Mouse (Mus musculus): ENCODE data around the gene Wrap53. TPM values are rescaled to one million over a fixed set of nuclear protein-coding genes. Genes with fewer than 3 reads are reported as not detected.

Wrap53 gene
- polyA plus RNA-seq, 1 experiment from 2014 or later: 13.3 TPM

DNA sequence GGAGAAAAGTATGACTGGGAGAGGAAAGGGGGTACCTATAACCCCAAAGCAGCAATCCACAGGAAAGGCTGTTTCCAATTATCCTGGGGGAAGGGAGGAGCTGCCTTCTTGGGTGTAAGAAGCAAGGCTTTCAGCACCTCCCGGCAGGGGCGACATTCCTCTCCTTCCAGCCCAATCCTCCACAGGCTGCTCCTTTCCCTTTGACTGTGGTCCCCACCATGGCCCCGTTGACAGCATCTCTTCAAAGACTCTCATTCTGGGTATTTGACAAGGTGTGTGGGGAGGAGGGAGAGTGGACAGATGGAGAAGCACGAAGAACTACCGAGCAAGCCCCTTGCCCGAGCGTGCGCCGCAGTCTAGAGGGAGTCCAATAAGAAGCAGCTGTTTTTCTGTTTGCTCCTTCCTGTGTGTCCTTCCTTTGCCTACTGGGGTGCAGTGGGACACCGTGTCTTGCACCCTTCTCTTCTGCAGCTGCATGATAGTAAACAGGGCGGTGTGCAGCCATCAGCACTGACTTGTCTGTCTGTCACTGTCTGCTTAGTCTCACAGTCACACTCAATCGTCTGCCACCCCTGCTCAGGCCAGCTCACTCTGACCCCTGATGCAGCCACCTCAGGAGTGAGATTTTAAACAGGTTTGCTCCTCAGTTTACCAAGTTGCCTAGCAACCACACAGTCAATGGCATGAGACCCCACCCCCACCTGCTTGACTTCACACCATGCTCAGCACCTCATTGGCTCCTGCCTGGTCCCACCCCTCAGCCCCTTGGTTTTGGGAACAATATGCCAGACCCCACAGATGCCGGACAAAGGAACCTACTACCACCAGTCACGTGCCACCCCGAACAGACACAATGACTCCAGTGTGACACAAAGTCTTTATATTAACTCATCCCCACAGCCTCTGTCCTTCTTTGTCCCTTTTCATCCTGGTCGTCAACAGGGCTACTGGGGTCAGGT lies 18.9 kb downstream of the Wrap53 start:
- ATAC-seq (replicated peaks; ENCODE audit: insufficient number of reproducible peaks, insufficient read depth, low FRiP score, low read depth): 0 out of 2 replicates have a peak, but pooled peaks have one; percentile 5
- Histone ChIP-seq H3K4me1 (replicated peaks) (peaks cover 40% of the 10 kb centered on the region), H3K9ac (no peak overlapping the region), H3K36me3 (peaks cover 9% of the 10 kb centered on the region; the same call in 1 of the 2 replicates), H3K9me3 (replicated peaks) (no peaks in the 10 kb centered on the region), H3K4me3 (peak overlapping the region; percentile 73), H3K4me2 (peak overlapping the region; percentile 97), H3K27me3 (peaks cover 6% of the 10 kb centered on the region; the same call in 1 of the 2 replicates), H3K27ac (peak overlapping the region; percentile 97)
- 32% methylated on average over 16 of the region's 16 CpGs for WGBS

GRCm38 (mm10) chr11:69559851-69560765 lies 19.9 kb downstream of the Wrap53 start, which contains the start of gene Efnb3:
TSS of gene Efnb3 (minus strand) at chr11:69560205.
- Histone ChIP-seq H3K4me1 (replicated peaks) (peaks cover 40% of the 10 kb centered on the region), H3K9me3 (replicated peaks) (no peaks in the 10 kb centered on the region), H3K36me3 (peaks cover 13% of the 10 kb centered on the region; the same call in 1 of the 2 replicates), H3K27me3 (peaks cover 8% of the 10 kb centered on the region; the same call in 1 of the 2 replicates), H3K4me3 (peak within 1 kb of the TSS; percentile 73), H3K27ac (peak within 1 kb of the TSS; percentile 97), H3K4me2 (peak within 1 kb of the TSS; percentile 97), H3K9ac (peak within 1 kb of the TSS; percentile 88)
- WGBS: 2% methylated on average over 51 of the region's 59 CpGs
- ATAC-seq (replicated peaks; ENCODE audit: insufficient number of reproducible peaks, insufficient read depth, low FRiP score, low read depth): peak; percentile 44

GRCm38 (mm10) chr11:69559183-69559582 lies 20.9 kb downstream of the Wrap53 start:
- ATAC-seq (replicated peaks; ENCODE audit: insufficient number of reproducible peaks, insufficient read depth, low FRiP score, low read depth): peak; percentile 76
- Histone ChIP-seq H3K4me2 (peak overlapping the region; percentile 97), H3K9me3 (replicated peaks) (no peaks in the 10 kb centered on the region), H3K27ac (peak overlapping the region; percentile 97), H3K27me3 (peaks cover 8% of the 10 kb centered on the region; the same call in 1 of the 2 replicates), H3K9ac (peak overlapping the region; percentile 88), H3K4me1 (replicated peaks) (peaks cover 40% of the 10 kb centered on the region), H3K4me3 (peak overlapping the region; percentile 73), H3K36me3 (peaks cover 13% of the 10 kb centered on the region; the same call in 1 of the 2 replicates)
- WGBS: 6% methylated on average over 5 of the region's 5 CpGs

GRCm38 (mm10) chr11:69558756-69559155 lies 21.3 kb downstream of the Wrap53 start:
- peak overlapping the region; percentile 73 for H3K4me3 ChIP-seq
- WGBS: 11% methylated on average over 6 of the region's 6 CpGs
- no peak for ATAC-seq (replicated peaks; ENCODE audit: insufficient number of reproducible peaks, insufficient read depth, low FRiP score, low read depth)
- H3K4me1 ChIP-seq (replicated peaks): peaks cover 40% of the 10 kb centered on the region
- no peaks in the 10 kb centered on the region for H3K9me3 ChIP-seq (replicated peaks)
- H3K27me3 ChIP-seq: peaks cover 8% of the 10 kb centered on the region; the same call in 1 of the 2 replicates
- peak overlapping the region; percentile 97 for H3K4me2 ChIP-seq
- H3K36me3 ChIP-seq: peaks cover 13% of the 10 kb centered on the region; the same call in 1 of the 2 replicates
- H3K9ac ChIP-seq: peak overlapping the region; percentile 88
- H3K27ac ChIP-seq: peak overlapping the region; percentile 97

- Histone ChIP-seq H3K36me3 (peaks cover 11% of the 10 kb centered on the region; the same call in 1 of the 2 replicates), H3K27me3 (peaks cover 11% of the 10 kb centered on the region; the same call in 1 of the 2 replicates), H3K9ac (0 out of 2 replicates have a peak overlapping the region, but pooled peaks have one; percentile 0), H3K4me1 (replicated peaks) (peaks cover 40% of the 10 kb centered on the region), H3K27ac (no peak overlapping the region), H3K9me3 (replicated peaks) (no peaks in the 10 kb centered on the region), H3K4me2 (0 out of 2 replicates have a peak overlapping the region, but pooled peaks have one; percentile 97), H3K4me3 (no peak overlapping the region)
- 45% methylated on average over 14 of the region's 14 CpGs for WGBS
- no peak for ATAC-seq (replicated peaks; ENCODE audit: insufficient number of reproducible peaks, insufficient read depth, low FRiP score, low read depth)
Measured at GRCm38 (mm10) chr11:69557381-69557958, 22.6 kb downstream of the Wrap53 start.

GRCm38 (mm10) chr11:69554539-69555140 lies 25.4 kb downstream of the Wrap53 start:
- H3K9me3 ChIP-seq (replicated peaks): no peaks in the 10 kb centered on the region
- H3K27ac ChIP-seq: no peak overlapping the region
- H3K27me3 ChIP-seq: peaks cover 11% of the 10 kb centered on the region; the same call in 1 of the 2 replicates
- no peak for ATAC-seq (replicated peaks; ENCODE audit: insufficient number of reproducible peaks, insufficient read depth, low FRiP score, low read depth)
- no peak overlapping the region for H3K4me3 ChIP-seq
- WGBS: 62% methylated on average over 5 of the region's 5 CpGs
- no peak overlapping the region for H3K9ac ChIP-seq
- H3K4me1 ChIP-seq (replicated peaks): peaks cover 14% of the 10 kb centered on the region
- peaks cover 4% of the 10 kb centered on the region; the same call in 1 of the 2 replicates for H3K36me3 ChIP-seq
- no peak overlapping the region for H3K4me2 ChIP-seq

GRCm38 (mm10) chr11:69553341-69553721 lies 26.7 kb downstream of the Wrap53 start:
- H3K9me3 ChIP-seq (replicated peaks): no peaks in the 10 kb centered on the region
- no peak overlapping the region for H3K4me2 ChIP-seq
- ATAC-seq (replicated peaks; ENCODE audit: insufficient number of reproducible peaks, insufficient read depth, low FRiP score, low read depth): no peak; the same call in 1 of the 2 replicates
- no peak overlapping the region for H3K27ac ChIP-seq
- no peak overlapping the region for H3K9ac ChIP-seq
- 18% methylated on average over 2 of the region's 2 CpGs for WGBS
- peaks cover 4% of the 10 kb centered on the region; the same call in 1 of the 2 replicates for H3K36me3 ChIP-seq
- no peak overlapping the region for H3K4me3 ChIP-seq
- peaks cover 8% of the 10 kb centered on the region for H3K4me1 ChIP-seq (replicated peaks)
- H3K27me3 ChIP-seq: peaks cover 17% of the 10 kb centered on the region; the same call in 1 of the 2 replicates

GRCm38 (mm10) chr11:69552622-69553340 lies 27.3 kb downstream of the Wrap53 start:
- peaks cover 3% of the 10 kb centered on the region for H3K4me1 ChIP-seq (replicated peaks)

GRCm38 (mm10) chr11:69551310-69551709 lies 28.7 kb downstream of the Wrap53 start:
- H3K27me3 ChIP-seq: 0 out of 2 replicates have a peak, but pooled peaks cover 12% of the 10 kb centered on the region
- no peak for ATAC-seq (replicated peaks; ENCODE audit: insufficient number of reproducible peaks, insufficient read depth, low FRiP score, low read depth)
- peaks cover 4% of the 10 kb centered on the region; the same call in 1 of the 2 replicates for H3K36me3 ChIP-seq
- H3K4me3 ChIP-seq: no peak overlapping the region
- peaks cover 13% of the 10 kb centered on the region for H3K4me1 ChIP-seq (replicated peaks)
- H3K27ac ChIP-seq: no peak overlapping the region
- H3K9ac ChIP-seq: no peak overlapping the region
- 74% methylated on average over 4 of the region's 4 CpGs for WGBS
- no peaks in the 10 kb centered on the region for H3K9me3 ChIP-seq (replicated peaks)
- H3K4me2 ChIP-seq: no peak overlapping the region

More at GRCm38 (mm10) chr11:69552622-69553340, 27.3 kb downstream of the Wrap53 start:
- Histone ChIP-seq H3K27ac (no peak overlapping the region), H3K27me3 (peaks cover 15% of the 10 kb centered on the region; the same call in 1 of the 2 replicates), H3K9me3 (replicated peaks) (no peaks in the 10 kb centered on the region), H3K4me2 (no peak overlapping the region), H3K9ac (no peak overlapping the region), H3K36me3 (peaks cover 4% of the 10 kb centered on the region; the same call in 1 of the 2 replicates), H3K4me3 (no peak overlapping the region)
- 30% methylated on average over 14 of the region's 14 CpGs for WGBS
- ATAC-seq (replicated peaks; ENCODE audit: insufficient number of reproducible peaks, insufficient read depth, low FRiP score, low read depth): no peak; the same call in 1 of the 2 replicates

Data from heart, embryonic 15.5 days (tissue).